Mouse (Mus musculus): ENCODE data around the gene Evl.
"Not testable (repeated sequence)": the region's sequence is repeated elsewhere in the genome, so short reads cannot be mapped to it uniquely, and the experiment has no call there.

The Evl gene

DNA sequence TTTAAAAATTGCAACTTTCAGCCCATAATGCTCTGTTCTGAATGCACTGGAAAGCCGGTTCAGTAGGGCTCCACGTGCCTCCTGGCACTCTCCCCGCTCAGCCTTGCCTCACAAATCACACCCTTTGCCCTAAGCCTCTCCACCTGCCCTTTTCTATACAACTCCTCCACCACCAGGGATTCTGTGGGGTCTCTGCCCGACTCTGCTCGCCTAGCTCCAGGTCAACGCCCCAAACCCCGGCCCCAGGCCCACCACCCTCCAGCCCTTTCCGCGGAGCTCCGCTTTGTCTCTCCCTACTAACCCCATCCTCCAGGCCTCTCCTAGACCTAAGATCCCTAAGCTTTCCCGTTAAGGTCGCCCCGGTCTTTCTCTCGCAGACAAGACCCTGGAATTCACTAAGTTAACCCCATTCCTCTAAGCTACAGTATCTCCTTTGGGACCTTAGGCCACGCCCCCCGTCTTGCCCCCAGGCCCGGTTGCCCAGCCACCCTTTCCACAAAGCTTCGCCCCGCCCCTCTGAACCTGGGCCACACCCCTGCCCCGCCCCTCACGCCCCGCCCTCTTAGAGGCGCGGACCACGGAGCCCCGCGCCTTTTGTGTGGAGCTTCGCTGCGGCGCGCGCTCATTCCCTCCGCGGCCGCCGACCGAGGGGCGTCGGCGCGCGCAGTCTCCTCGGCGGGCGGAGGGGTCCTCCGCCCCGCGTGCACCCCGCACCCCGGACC is at the start of gene Evl:
Evl (plus strand) TSS at position 601 of the 722 bp plus-strand sequence.
- peak; percentile 94 for DNase-seq (ENCODE audit: low spot score)

DNA sequence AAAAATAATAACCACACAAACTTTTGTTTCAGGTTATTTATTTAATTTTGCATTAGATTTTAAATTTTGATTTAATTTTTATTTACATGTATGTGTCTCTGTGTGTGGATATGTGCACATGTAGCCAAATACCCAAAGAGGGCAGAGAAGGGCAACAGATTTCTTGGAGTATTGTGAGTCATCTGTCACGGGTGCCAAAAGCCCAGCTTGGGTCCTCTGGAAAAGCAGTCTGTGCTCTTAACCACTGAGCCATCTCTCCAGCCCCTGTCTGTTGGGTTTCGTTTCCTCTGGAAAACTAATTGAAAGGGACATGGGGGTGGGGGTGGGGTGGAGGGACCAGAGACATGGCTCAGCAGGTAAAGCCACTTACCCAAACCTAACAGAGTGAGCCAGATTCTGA is 48.7 kb upstream of the Evl start:
- no peak for DNase-seq (ENCODE audit: low spot score)

DNA sequence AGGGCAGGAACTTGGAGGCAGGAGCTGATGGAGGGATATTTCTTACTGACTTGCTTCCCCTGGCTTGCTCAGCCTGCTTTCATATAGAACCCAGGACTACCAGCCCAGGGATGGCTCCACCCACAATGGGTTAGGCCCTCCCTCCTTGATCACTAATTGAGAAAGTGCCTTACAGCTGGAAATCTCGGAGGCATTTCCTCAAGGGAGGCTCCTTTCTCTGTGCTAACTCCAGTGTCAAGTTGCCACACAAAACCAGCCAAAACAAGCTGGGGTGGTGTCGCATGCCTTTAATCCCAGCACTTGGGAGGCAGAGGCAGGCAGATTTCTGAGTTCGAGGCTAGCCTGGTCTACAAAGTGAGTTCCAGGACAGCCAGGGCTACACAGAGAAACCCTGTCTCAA is 47.5 kb upstream of the Evl start:
- not testable (repeated sequence) for DNase-seq (ENCODE audit: low spot score)

DNA sequence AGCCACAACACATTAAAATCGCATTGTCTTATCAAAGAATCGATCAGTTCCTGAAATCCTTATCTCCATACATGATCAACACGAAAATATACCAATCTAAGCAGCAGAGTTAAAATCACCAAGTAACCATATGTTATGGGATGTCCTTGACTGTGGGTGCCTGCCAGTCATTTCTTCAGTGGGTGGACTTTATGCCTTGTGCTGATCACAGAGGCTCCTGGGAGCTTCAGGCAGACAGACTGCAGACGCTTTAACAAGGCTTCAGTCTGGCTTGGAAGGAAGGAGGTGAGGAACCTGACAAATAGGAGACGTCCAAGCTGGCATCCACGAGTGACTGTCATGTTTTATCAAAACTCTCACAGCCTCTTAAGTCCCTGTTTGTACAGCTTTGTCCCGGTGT is 43.9 kb upstream of the Evl start:
- no peak for DNase-seq (ENCODE audit: low spot score)

- peak; percentile 23 for DNase-seq (ENCODE audit: low spot score)
Observed at GRCm38 (mm10) chr12:108511009-108511408, 43.5 kb upstream of the Evl start.

GRCm38 (mm10) chr12:108515464-108515863 is 39.1 kb upstream of the Evl start:
- no peak for DNase-seq (ENCODE audit: low spot score)

GRCm38 (mm10) chr12:108519374-108519773 is 35.1 kb upstream of the Evl start:
- no peak for DNase-seq (ENCODE audit: low spot score)

DNA sequence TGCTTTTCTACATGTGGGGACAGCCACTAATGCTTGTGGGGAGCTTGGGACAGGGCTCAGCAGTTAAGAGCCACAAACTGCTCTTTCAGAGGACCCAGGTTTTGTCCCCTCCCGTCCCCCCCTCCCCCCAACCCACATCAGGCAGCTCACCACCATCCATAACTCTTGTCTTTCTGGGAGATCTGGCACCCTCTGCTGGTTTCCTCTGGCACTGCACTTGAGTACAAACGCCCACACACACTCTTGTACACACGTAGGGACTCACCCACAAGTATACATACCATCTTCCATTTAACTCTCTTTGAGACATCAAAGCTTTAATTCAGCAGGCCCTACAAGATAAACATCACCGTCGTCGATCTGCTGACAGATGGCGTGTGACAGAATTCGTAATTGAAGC is 25.3 kb upstream of the Evl start:
- DNase-seq (ENCODE audit: low spot score) = peak; percentile 29

DNA sequence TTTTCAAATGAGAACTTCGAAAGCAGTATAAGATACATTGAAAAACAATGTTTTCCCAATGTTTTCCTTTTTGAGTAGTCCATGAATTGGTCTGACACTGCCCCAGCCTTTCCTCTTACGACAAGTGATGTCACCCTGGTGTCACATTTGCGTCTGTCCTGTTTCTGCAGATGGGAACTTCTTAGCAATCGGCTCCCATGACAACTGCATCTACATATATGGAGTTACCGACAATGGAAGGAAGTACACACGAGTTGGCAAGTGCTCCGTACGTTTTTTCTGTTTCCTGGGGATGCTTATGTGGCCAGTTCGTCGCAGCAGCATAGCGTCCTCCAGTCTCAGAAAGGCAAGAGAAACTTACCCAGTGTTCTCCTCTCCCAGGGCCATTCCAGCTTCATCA is 20.0 kb upstream of the Evl start:
- no peak for DNase-seq (ENCODE audit: low spot score)

DNA sequence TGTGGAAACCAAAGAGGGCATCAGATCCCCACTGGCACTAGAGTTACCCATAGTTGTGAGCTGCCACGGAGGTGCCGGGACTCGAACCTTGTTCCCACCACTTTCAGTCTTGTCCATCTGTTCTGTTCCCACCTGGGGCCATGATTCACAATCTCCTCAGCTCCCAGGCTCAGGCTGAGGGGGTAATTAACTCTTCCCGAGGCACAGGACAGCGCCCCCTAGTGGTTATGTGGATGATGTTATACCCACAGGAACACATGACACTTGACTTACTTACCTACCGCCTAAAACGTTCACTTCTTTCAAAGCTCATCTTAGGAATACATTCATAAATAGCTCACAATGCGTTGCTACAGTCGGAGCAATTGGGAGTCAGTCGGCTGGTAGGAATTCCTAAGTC is 18.1 kb upstream of the Evl start:
- DNase-seq (ENCODE audit: low spot score) = no peak

DNA sequence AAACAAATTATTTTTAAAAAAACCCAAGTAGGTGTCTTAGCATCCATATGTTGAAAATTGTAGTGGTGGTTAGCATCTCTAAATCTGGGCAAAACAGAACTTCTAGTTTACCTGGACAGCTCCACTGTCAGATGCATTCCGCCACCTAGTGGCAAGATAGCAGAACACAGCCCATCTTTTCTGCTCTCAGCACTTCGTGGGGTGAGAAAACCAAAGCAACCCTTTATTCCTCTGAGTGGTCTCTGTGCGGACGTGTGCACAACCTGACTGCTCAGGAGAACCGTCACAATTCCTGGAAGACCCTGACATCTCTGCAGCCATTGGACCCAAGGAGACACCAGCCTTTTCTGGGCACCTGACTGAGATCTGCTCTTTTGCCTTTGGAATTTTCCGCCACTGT is 13.4 kb upstream of the Evl start:
- DNase-seq (ENCODE audit: low spot score) = no peak

DNA sequence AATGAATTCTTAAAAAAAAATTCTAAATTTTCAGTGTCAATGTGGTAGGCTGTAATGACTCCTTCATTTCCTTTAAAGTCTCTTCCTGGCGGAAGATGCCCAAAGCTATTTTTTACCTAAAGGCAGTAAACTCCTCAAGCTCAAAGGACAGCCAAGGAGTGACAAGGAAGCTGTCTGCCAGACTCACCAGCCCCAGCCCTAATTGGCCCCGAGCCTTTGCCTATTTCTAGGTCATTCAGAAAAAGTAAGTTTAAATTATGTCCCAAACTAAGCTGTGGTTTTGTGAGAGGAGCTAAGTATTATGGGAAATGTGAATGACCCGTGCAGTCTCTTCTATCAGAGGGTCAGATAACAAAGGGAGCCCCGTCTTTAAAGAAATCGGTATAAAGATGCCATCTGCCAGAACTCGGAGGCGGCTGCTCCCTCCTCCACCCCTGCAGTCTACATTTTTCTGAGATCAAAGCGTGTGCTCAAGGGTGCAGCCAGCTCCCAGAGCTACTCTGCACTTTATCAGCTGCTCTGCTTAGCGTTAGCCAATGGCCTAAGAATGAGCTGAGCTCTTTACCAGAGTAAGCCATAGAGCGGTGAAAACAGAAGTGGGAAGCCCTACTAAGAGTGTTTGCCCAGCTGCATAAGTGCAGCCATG is 7.9 kb upstream of the Evl start:
- peak; percentile 21 for DNase-seq (ENCODE audit: low spot score)

DNA sequence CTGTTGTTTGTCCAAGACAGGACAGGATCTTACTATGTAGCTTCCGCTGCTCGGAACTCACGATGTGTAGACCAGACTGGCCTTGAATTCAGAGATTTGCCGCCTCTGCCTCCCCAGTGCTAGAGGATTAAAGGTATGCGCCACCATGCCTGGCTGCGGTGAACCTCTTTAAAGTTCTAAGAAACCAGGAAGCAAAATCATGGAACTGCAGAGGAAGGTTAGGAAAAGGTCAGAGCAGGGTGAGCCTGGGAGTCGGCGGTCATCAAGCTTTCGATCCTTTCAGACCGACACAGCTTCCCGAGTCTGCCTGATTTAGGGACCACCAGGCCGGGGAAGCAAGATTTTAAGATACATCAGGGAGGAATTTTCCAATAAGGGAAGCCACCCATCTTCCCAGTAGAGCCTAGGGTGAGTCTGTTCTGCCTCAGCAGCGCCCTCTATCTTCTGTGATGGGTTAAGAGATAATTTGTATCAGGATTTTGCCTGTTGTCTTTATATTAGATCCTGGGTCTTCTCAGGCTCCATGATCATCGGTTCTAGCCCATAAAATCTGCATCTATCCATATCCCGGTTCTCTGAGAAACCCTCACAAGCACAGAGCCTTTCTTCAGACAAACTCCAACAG is 7.2 kb upstream of the Evl start:
- DNase-seq (ENCODE audit: low spot score) = no peak

DNA sequence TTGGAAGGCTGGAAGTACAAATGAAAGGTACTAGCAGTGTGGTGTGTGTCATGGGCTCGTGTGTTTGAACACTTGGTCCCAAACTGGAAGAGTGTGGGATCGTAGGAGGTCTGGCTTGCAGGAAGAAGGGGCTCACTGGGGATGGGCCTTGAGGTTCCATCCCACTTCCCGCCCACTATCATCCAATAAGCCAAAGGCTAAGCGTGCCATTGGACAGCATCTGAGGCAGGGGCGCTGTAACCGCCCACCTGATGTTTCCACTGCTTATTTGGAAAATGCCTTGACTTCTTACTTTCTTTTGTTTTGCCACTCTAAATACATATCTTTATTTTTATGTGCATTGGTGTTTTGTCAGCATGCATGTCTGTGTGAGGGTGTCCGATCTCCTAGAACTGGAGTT is 2.8 kb upstream of the Evl start:
- DNase-seq (ENCODE audit: low spot score) = no peak

- no peak for DNase-seq (ENCODE audit: low spot score)
Observed at GRCm38 (mm10) chr12:108553079-108553478, 1.4 kb upstream of the Evl start.

GRCm38 (mm10) chr12:108554861-108555556 is 489 bp downstream of the Evl start:
- peak; percentile 42 for DNase-seq (ENCODE audit: low spot score)

GRCm38 (mm10) chr12:108558194-108558593 is 3.7 kb downstream of the Evl start:
- DNase-seq (ENCODE audit: low spot score) = no peak

DNA sequence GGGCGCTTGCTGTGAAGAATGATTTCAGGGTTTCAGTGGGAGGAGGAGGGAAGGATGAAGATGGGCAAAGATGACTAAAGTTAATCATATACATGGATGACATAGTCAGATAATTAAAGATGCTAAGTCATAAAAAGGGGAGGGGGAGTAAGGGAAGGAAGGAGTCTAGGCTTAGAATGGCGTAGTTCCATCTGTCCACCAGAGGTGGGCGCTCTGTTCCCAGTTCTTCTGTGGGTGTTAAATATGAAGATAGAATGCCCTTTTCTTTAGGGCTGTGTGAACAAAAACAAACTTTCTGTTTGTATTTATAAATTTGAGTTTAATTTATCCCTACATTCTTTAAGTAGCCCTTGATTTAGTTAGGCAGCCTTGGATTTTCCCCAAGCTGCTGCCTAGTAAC is 8.7 kb downstream of the Evl start:
- DNase-seq (ENCODE audit: low spot score) = no peak

- no peak for DNase-seq (ENCODE audit: low spot score)
Observed at GRCm38 (mm10) chr12:108564910-108565506, 10.5 kb downstream of the Evl start.

DNA sequence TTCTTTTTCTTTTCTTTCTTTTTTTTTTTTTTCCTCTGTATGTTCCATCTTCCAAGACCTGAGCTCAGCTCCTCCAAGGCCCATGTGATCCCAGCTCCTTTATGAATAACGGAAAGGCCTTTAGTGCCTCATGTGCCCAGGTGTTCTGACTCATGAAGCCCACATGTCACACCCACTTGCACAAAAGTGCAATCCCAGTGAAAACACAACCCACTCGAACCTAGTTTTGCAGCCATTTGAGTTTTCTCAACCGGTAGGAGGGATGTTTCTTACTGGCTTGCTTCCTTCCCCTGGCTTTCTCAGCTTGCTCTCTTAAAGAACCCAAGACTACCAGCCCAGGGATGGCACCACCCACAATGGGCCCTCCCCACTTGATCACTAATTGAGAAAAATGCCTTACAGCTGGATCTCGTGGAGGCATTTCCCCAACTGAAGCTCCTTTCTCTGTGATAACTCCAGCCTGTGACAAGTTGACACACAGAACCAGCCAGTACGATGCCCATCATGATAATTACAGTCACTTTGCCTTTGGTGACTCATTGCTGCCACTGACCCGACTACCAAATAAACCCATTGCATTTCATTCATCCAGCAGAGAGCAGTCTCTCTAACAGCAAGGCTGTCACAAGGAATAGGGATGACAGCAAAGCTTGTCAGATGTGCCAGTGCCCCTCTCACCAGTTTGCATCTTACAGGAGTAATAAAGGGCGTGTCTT is 24.8 kb downstream of the Evl start:
- no peak for DNase-seq (ENCODE audit: low spot score)

DNA sequence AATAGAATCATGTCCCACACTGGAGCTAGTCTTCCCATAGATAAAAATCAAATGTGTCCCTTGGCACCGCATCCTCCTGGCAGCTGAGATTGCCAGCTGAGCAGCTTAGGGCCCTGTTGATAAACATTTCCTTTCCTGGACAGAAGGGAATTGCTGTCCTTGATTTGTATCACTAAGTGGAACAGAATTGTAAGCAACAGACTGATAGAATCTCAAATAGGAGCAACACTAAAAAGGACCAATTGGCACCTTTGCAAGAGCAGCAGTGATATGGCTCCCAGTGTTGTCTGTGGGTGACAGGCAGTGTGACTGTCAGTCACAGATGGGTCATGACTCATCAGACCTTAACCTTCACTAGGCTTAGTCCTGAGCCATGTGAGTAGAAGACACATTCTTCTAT is 29.3 kb downstream of the Evl start:
- DNase-seq (ENCODE audit: low spot score) = no peak

GRCm38 (mm10) chr12:108590131-108590530 is 35.6 kb downstream of the Evl start:
- no peak for DNase-seq (ENCODE audit: low spot score)
